Mouse (Mus musculus) adrenal gland, postnatal 0 days (tissue): ENCODE results near the gene Spag16. TPM values are rescaled to one million over a fixed set of nuclear protein-coding genes. Genes with fewer than 3 reads are reported as not detected.

ENCODE experiments used
- polyA plus RNA-seq: library from polyadenylated mRNA; unstranded; fragments of >200 nt; fragmentation: Nextera tagmentation; extraction: Ambion mirVana; gene quantifications from 2 replicates; pipeline ENCODE4 v1.2.1, GENCODE M21; 2015

The Spag16 gene
- 0.32 and 0.43 TPM in 2 replicates for polyA plus RNA-seq

GRCm38 (mm10) chr1:69826806-69827703 lies at the start of gene Spag16:
Spag16 (plus strand) TSS chr1:69826970.

GRCm38 (mm10) chr1:70725655-70726066 lies 898.9 kb downstream of the Spag16 start, which contains the start of gene Vwc2l:
Vwc2l (plus strand) TSS chr1:70725715.

Other genes with a start within 250 kb of the Spag16 start
- 1.6 and 2.6 TPM in 2 replicates for gene Ikzf2, start 139.7 kb upstream of the Spag16 start, polyA plus RNA-seq